Mouse (Mus musculus): ENCODE results near the gene Lrrc9.

The Lrrc9 gene

DNA sequence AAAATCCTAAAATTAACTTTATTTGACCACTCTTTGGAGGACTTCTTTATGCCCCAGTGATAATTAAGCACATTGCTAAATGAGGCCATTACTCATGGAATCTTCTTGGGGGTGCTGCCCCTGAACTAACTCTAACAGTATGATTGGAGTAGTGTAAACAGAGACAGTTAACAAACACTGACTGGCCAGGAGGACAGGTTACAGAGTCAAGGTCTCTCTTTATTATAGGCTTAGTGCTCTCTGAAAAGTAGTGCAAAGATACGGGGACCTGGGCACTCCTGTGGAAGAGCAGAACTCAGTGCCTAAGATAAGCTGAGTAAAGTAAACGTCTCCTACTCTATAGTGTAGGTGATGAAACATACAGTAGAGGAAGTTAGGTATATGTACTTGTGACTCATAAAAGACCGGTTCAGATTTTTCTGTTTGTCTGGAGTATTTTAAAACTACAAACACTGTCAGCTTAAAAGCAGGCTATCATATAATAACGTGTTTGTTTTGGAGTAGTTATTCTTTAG is 122.7 kb downstream of the Lrrc9 start:
- in situ Hi-C loops (cut with MboI): no loop called here
